Mouse (Mus musculus) ES-E14 (cell line): ENCODE data around the gene Sh3gl1.

Experiments
- CHD2 ChIP-seq: IDR thresholded peaks from 2 replicates; pipeline ENCODE4 v1.6.1; 2014; ENCODE audit warnings: mild to moderate bottlenecking, low read depth, low read length, inconsistent platforms
- MAFK ChIP-seq: IDR thresholded peaks from 2 replicates; pipeline ENCODE4 v1.6.1; 2014; ENCODE audit warnings: mild to moderate bottlenecking, low read depth, low read length, inconsistent platforms; ENCODE audit not compliant: insufficient read depth
- ZNF384 ChIP-seq: IDR thresholded peaks from 2 replicates; pipeline ENCODE4 v1.6.1; 2012; ENCODE audit warnings: low read depth, low read length, inconsistent platforms

- TF ChIP-seq MAFK (no peak), CHD2 (no peak), ZNF384 (no peak)
These were observed 5.5 kb downstream of the Sh3gl1 start for GRCm38 (mm10) chr17:56030919-56031318.
